Mouse (Mus musculus): ENCODE measurements around the gene Dach1. TPM values are rescaled to one million over a fixed set of nuclear protein-coding genes. Genes with fewer than 3 reads are reported as not detected.

The Dach1 gene
- total and polyA plus RNA-seq, 3 experiments, result not detected

- Histone ChIP-seq H3K9me3 (replicated peaks; ENCODE audit: low read length) (peaks cover 23% of the 10 kb centered on the region), H3K4me1 (ENCODE audit: control insufficient read depth in 1 of 2, insufficient read depth in 2 of 2) (no peaks in the 10 kb centered on the region), H3K27me3 (replicated peaks) (no peaks in the 10 kb centered on the region), H3K9ac (ENCODE audit: insufficient read depth, low read depth) (no peak overlapping the region), H3K36me3 (replicated peaks in 1 of 2; ENCODE audit: control insufficient read depth in 1 of 2, insufficient read depth in 1 of 2, low read length in 1 of 2) (no peaks in the 10 kb centered on the region), H3K27ac (ENCODE audit: insufficient read depth, low read depth) (no peak overlapping the region), H3K79me2 (replicated peaks; ENCODE audit: control insufficient read depth, extremely low read depth, insufficient read depth, poor library complexity, severe bottlenecking) (no peaks in the 10 kb centered on the region), H3K4me2 (ENCODE audit: insufficient read depth, low read depth, poor library complexity, severe bottlenecking) (no peak overlapping the region), H3K4me3 (replicated peaks in 1 of 3; ENCODE audit: low read depth in 2 of 3, low read length in 2 of 3, poor library complexity in 1 of 3) (no peak overlapping the region)
- TF ChIP-seq BHLHE40 (IDR thresholded peaks at IDR 0.05; ENCODE audit: low read depth, low read length) (no peak), RAD21 (IDR thresholded peaks at IDR 0.05; ENCODE audit: low read depth, low read length) (no peak), POLR2AphosphoS2 (IDR thresholded peaks at IDR 0.05; ENCODE audit: low read depth, low read length) (no peak), PAX5 (IDR thresholded peaks at IDR 0.05; ENCODE audit: low read length) (no peak), IRF4 (IDR thresholded peaks at IDR 0.05; ENCODE audit: low read depth, low read length) (no peak), KAT2A (IDR thresholded peaks at IDR 0.05; ENCODE audit: insufficient replicate concordance, low read length) (no peak), ETS1 (conservative IDR thresholded peaks at IDR 0.05; ENCODE audit: low read depth, low read length) (no peak), E2F4 (IDR thresholded peaks at IDR 0.05; ENCODE audit: insufficient replicate concordance, low read depth, low read length) (no peak), MAX (IDR thresholded peaks at IDR 0.05; ENCODE audit: low read length) (no peak), USF1 (IDR thresholded peaks at IDR 0.05; ENCODE audit: low read depth, low read length) (no peak), CHD1 (IDR thresholded peaks at IDR 0.05; ENCODE audit: low read depth, low read length) (no peak), CTCF (conservative IDR thresholded peaks at IDR 0.05 in 1 of 2, IDR thresholded peaks at IDR 0.05 in 1 of 2; ENCODE audit: low read depth in 2 of 2, low read length in 2 of 2) (no peak), EP300 (IDR thresholded peaks at IDR 0.05; ENCODE audit: low read length) (no peak), JUN (IDR thresholded peaks at IDR 0.05; ENCODE audit: insufficient read depth, low read depth, low read length) (no peak), GABPA (IDR thresholded peaks at IDR 0.05; ENCODE audit: insufficient replicate concordance, low read depth, low read length) (no peak)
- no peak for DNase-seq (ENCODE audit: extremely low read depth)
- in situ Hi-C loops (cut with MboI; ENCODE audit: low pct_ligation_motif_present, low pct_unique_long_range_greater_than_20kb, low sequenced_read_pairs), result no loop called here
- dilution Hi-C loops (cut with MboI; ENCODE audit: extremely low pct_ligation_motif_present, extremely low pct_unique_long_range_greater_than_20kb, low sequenced_read_pairs), result no loop called here
Measured at GRCm38 (mm10) chr14:98104314-98104955, 65.1 kb downstream of the Dach1 start.

GRCm38 (mm10) chr14:98095229-98095628 lies 74.3 kb downstream of the Dach1 start:
- Histone ChIP-seq H3K79me2 (replicated peaks; ENCODE audit: control insufficient read depth, extremely low read depth, insufficient read depth, poor library complexity, severe bottlenecking) (no peaks in the 10 kb centered on the region), H3K9ac (ENCODE audit: insufficient read depth, low read depth) (no peak overlapping the region), H3K4me3 (replicated peaks in 1 of 3; ENCODE audit: low read depth in 2 of 3, low read length in 2 of 3, poor library complexity in 1 of 3) (no peak overlapping the region), H3K27me3 (replicated peaks) (no peaks in the 10 kb centered on the region), H3K9me3 (replicated peaks; ENCODE audit: low read length) (peaks cover 25% of the 10 kb centered on the region), H3K27ac (ENCODE audit: insufficient read depth, low read depth) (no peak overlapping the region), H3K4me2 (ENCODE audit: insufficient read depth, low read depth, poor library complexity, severe bottlenecking) (no peak overlapping the region), H3K4me1 (ENCODE audit: control insufficient read depth in 1 of 2, insufficient read depth in 2 of 2) (no peaks in the 10 kb centered on the region), H3K36me3 (replicated peaks in 1 of 2; ENCODE audit: control insufficient read depth in 1 of 2, insufficient read depth in 1 of 2, low read length in 1 of 2) (no peaks in the 10 kb centered on the region)
- dilution Hi-C loops (cut with MboI; ENCODE audit: extremely low pct_ligation_motif_present, extremely low pct_unique_long_range_greater_than_20kb, low sequenced_read_pairs) (no loop called here), in situ Hi-C loops (cut with MboI; ENCODE audit: low pct_ligation_motif_present, low pct_unique_long_range_greater_than_20kb, low sequenced_read_pairs) (no loop called here)
- no peak for TF ChIP-seq CHD1 (IDR thresholded peaks at IDR 0.05; ENCODE audit: low read depth, low read length)
- DNase-seq (ENCODE audit: extremely low read depth), result no peak
